Mouse (Mus musculus): Measurements from ENCODE around the gene Pcdh9. TPM values are rescaled to one million over a fixed set of nuclear protein-coding genes. Genes with fewer than 3 reads are reported as not detected.
A peak's percentile ranks its signal among the peaks of the same experiment; 100 is the strongest.

Pcdh9 gene
- polyA plus RNA-seq, 1 experiment: 0.30 TPM

DNA sequence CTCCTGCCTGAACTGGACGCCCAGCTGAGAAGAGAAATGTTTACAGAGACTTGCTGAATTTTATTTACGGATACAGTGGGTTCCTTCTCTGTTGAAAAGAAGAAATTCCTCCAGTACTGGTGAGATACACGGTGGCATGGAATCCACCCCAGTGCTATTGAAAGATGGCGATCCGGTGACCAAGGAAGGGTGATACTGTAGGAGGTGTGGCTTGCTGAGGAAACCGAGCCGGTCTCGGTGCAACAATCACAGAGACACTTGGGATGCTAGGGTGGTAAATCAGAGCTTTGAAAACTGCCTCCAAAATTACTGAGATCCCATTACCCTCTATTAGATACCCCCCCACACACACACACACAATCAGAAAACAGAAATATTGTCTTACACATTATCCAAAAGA lies 367.0 kb downstream of the Pcdh9 start:
- TF ChIP-seq POLR2A (IDR thresholded peaks at IDR 0.05; ENCODE audit: low read depth, low read length) (no peak), CTCF (conservative IDR thresholded peaks at IDR 0.05; ENCODE audit: insufficient read depth, insufficient read length, low read depth, low read length) (no peak)
- H3K36me3 ChIP-seq (ENCODE audit: control insufficient read depth, insufficient read depth, low read length): no peaks in the 10 kb centered on the region
- DNase-seq: no peak
- WGBS: 41% methylated on average over 8 of the region's 8 CpGs
- no peak overlapping the region for H3K4me3 ChIP-seq (ENCODE audit: insufficient read depth, low read depth, low read length)
- H3K27ac ChIP-seq (ENCODE audit: insufficient read depth, low read depth, low read length): no peak overlapping the region
- no peaks in the 10 kb centered on the region for H3K27me3 ChIP-seq (replicated peaks; ENCODE audit: control insufficient read depth, insufficient read depth, low read length)
- H3K4me1 ChIP-seq (ENCODE audit: control insufficient read depth, insufficient read depth, low read length): no peaks in the 10 kb centered on the region

DNA sequence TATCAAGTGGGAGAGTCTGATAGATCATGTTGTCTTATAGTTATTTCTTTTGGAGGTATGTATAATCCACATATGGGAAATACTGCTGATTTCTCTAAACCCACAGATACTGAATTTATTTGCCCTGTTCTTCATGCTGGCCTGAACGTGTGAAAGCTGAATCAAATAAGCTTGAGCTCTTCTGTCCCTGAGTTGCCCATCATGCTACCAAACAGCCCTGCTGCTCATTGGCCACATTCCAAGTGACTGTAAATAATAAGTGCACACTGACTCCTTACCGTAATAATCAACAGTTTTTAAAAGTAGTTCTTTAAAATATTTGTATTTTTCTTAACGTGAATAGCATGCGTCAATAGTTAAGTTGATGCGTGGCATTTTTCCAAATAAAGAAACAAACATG lies 370.3 kb downstream of the Pcdh9 start:
- no peaks in the 10 kb centered on the region for H3K36me3 ChIP-seq (ENCODE audit: control insufficient read depth, insufficient read depth, low read length)
- no peaks in the 10 kb centered on the region for H3K27me3 ChIP-seq (replicated peaks; ENCODE audit: control insufficient read depth, insufficient read depth, low read length)
- H3K4me1 ChIP-seq (ENCODE audit: control insufficient read depth, insufficient read depth, low read length): no peaks in the 10 kb centered on the region
- TF ChIP-seq POLR2A (IDR thresholded peaks at IDR 0.05; ENCODE audit: low read depth, low read length) (no peak), CTCF (conservative IDR thresholded peaks at IDR 0.05; ENCODE audit: insufficient read depth, insufficient read length, low read depth, low read length) (no peak)
- H3K4me3 ChIP-seq (ENCODE audit: insufficient read depth, low read depth, low read length): no peak overlapping the region
- WGBS: 64% methylated on average over 5 of the region's 5 CpGs
- DNase-seq: no peak
- H3K27ac ChIP-seq (ENCODE audit: insufficient read depth, low read depth, low read length): no peak overlapping the region

DNA sequence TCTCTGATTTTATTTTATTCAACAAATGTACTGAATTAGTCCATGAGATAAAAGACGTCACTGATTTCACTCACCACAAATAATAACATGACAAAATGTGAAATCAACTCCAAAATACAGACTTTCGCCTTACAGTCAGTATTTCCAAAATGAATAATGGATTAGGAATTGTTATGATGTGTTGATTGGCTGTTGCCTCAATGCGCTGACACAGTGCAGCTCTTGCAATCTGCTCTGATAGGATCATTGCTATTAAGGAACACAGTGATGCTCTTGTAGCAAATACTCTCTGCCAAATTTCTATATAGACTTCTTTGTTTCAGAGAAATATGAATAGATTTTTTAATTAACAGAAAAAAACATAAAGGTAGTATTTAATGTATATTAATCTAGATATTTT lies 373.8 kb downstream of the Pcdh9 start:
- DNase-seq: no peak
- Histone ChIP-seq H3K27ac (ENCODE audit: insufficient read depth, low read depth, low read length) (no peak overlapping the region), H3K4me1 (ENCODE audit: control insufficient read depth, insufficient read depth, low read length) (no peaks in the 10 kb centered on the region), H3K4me3 (ENCODE audit: insufficient read depth, low read depth, low read length) (no peak overlapping the region), H3K27me3 (replicated peaks; ENCODE audit: control insufficient read depth, insufficient read depth, low read length) (no peaks in the 10 kb centered on the region), H3K36me3 (ENCODE audit: control insufficient read depth, insufficient read depth, low read length) (no peaks in the 10 kb centered on the region)
- WGBS: 92% methylated on average over 3 of the region's 3 CpGs
- TF ChIP-seq CTCF (conservative IDR thresholded peaks at IDR 0.05; ENCODE audit: insufficient read depth, insufficient read length, low read depth, low read length) (no peak), POLR2A (IDR thresholded peaks at IDR 0.05; ENCODE audit: low read depth, low read length) (no peak)

DNA sequence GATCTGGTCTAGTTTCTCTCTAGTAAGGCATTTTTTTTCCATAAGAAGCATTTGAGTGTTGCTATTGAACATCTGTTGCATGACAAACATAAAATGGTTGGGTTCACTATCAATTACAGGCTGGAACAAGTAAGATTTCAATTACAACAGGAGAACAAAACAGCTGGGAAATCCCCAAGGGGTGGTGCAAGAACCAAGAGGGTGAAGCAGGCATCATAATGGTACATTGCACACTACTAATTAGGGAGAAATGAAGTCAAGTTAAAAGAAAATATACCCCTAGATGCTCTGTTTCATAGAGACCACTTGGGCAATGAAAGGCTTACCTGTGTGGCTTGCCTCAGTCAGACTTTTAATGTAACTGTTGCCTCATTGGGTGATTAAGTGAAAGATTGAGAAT lies 384.4 kb downstream of the Pcdh9 start:
- no peak overlapping the region for H3K27ac ChIP-seq (ENCODE audit: insufficient read depth, low read depth, low read length)
- no peak for DNase-seq
- no peaks in the 10 kb centered on the region for H3K4me1 ChIP-seq (ENCODE audit: control insufficient read depth, insufficient read depth, low read length)
- H3K36me3 ChIP-seq (ENCODE audit: control insufficient read depth, insufficient read depth, low read length): no peaks in the 10 kb centered on the region
- H3K4me3 ChIP-seq (ENCODE audit: insufficient read depth, low read depth, low read length): no peak overlapping the region
- H3K27me3 ChIP-seq (replicated peaks; ENCODE audit: control insufficient read depth, insufficient read depth, low read length): no peaks in the 10 kb centered on the region
- no peak for TF ChIP-seq POLR2A (IDR thresholded peaks at IDR 0.05; ENCODE audit: low read depth, low read length)
- TF ChIP-seq CTCF (conservative IDR thresholded peaks at IDR 0.05; ENCODE audit: insufficient read depth, insufficient read length, low read depth, low read length): no peak

DNA sequence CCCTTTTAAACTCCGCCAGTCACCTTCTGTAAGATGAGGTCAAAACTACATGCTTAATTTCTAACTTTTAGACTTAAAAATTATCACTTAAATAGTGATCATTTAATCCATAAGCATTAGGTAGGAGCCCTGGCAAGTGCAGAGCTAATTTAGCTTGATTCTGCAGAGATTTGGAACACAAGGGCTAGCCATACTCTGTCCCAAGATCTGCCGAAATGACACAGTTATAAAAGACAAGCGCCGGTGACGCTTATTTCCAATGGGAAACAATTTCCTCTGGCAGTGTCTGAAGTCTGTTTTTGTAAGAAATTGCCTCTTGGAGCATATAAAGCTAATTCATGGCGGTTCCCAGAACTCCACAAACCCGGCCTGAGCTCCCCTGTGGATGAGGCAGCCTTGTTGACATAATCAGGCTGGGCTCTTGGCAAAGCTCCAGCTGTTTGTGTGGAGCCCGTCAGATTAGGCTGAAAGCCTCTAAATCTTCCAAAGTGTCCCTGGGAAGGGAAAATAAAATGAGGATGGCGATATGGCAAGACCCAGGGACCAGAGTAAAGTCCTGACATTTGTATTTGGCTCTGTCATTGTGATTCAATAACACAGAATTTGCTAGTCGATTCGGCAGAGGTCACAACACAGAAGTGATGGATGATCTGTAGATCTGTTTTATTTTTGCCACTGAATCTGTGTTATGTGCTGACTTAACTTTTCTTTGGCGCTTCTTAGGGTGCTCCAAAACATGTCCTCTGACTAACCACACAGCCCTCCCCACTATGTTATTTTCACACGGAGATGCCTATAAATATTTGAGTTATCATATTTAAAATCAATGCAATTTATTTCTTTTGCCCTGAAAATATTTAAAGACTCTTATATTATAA lies 391.4 kb downstream of the Pcdh9 start:
- no peaks in the 10 kb centered on the region for H3K4me1 ChIP-seq (ENCODE audit: control insufficient read depth, insufficient read depth, low read length)
- peak; percentile 56 for DNase-seq
- WGBS: 23% methylated on average over 13 of the region's 13 CpGs
- H3K27me3 ChIP-seq (replicated peaks; ENCODE audit: control insufficient read depth, insufficient read depth, low read length): no peaks in the 10 kb centered on the region
- H3K36me3 ChIP-seq (ENCODE audit: control insufficient read depth, insufficient read depth, low read length): no peaks in the 10 kb centered on the region
- no peak overlapping the region for H3K27ac ChIP-seq (ENCODE audit: insufficient read depth, low read depth, low read length)
- no peak for TF ChIP-seq POLR2A (IDR thresholded peaks at IDR 0.05; ENCODE audit: low read depth, low read length)
- TF ChIP-seq CTCF (conservative IDR thresholded peaks at IDR 0.05; ENCODE audit: insufficient read depth, insufficient read length, low read depth, low read length): no peak
- H3K4me3 ChIP-seq (ENCODE audit: insufficient read depth, low read depth, low read length): no peak overlapping the region

DNA sequence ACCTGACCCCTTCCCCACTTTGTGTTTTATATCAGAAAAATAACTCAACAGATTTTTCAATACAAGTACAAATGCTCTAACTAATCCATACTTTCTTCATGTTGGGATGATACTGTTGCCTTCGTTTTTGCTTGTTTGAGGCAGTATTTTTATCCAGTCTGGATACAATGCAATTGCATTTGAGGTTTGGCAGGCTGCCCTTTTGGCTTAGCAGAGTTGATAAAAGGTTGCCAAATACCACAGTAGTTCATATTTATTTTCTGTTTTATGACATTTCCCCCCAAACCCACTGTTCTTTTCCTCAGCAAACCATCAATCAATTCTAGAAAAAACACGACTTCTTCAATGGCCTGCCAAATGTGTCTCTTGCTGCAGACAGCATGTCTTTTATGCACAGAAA lies 415.5 kb downstream of the Pcdh9 start:
- Histone ChIP-seq H3K36me3 (ENCODE audit: control insufficient read depth, insufficient read depth, low read length) (no peaks in the 10 kb centered on the region), H3K27ac (ENCODE audit: insufficient read depth, low read depth, low read length) (no peak overlapping the region), H3K4me1 (ENCODE audit: control insufficient read depth, insufficient read depth, low read length) (no peaks in the 10 kb centered on the region), H3K4me3 (ENCODE audit: insufficient read depth, low read depth, low read length) (no peak overlapping the region), H3K27me3 (replicated peaks; ENCODE audit: control insufficient read depth, insufficient read depth, low read length) (no peaks in the 10 kb centered on the region)
- WGBS: 54% methylated on average over 2 of the region's 2 CpGs
- peak; percentile 36 for DNase-seq
- no peak for TF ChIP-seq CTCF (conservative IDR thresholded peaks at IDR 0.05; ENCODE audit: insufficient read depth, insufficient read length, low read depth, low read length)
- no peak for TF ChIP-seq POLR2A (IDR thresholded peaks at IDR 0.05; ENCODE audit: low read depth, low read length)

DNA sequence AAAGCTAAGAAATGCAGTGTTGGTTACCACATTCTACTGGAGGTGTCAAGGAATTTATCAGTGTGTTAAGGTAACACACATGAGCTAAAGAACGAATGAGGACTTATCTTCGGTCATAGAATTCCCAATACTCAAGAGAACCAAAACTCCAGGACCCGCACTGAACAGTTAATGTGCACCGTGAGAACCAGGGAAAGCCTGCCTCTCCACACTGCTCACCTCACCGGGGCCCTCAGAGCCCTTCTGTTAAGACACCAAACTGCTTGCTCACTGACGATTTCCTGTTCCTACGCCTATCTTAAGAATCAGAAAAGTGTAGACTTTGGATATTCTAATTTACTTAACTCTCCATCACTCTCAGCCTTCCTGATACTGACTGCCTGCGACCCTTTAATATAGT lies 418.0 kb downstream of the Pcdh9 start:
- Histone ChIP-seq H3K4me1 (ENCODE audit: control insufficient read depth, insufficient read depth, low read length) (no peaks in the 10 kb centered on the region), H3K4me3 (ENCODE audit: insufficient read depth, low read depth, low read length) (no peak overlapping the region), H3K36me3 (ENCODE audit: control insufficient read depth, insufficient read depth, low read length) (no peaks in the 10 kb centered on the region), H3K27me3 (replicated peaks; ENCODE audit: control insufficient read depth, insufficient read depth, low read length) (no peaks in the 10 kb centered on the region), H3K27ac (ENCODE audit: insufficient read depth, low read depth, low read length) (no peak overlapping the region)
- DNase-seq: no peak
- WGBS: 88% methylated on average over 8 of the region's 8 CpGs
- TF ChIP-seq POLR2A (IDR thresholded peaks at IDR 0.05; ENCODE audit: low read depth, low read length): no peak
- no peak for TF ChIP-seq CTCF (conservative IDR thresholded peaks at IDR 0.05; ENCODE audit: insufficient read depth, insufficient read length, low read depth, low read length)
